Mouse (Mus musculus) forebrain, embryonic 16.5 days (tissue): ENCODE data around the gene Ppp1r14a. TPM values are rescaled to one million over a fixed set of nuclear protein-coding genes. Genes with fewer than 3 reads are reported as not detected.

Experiments used
- ATAC-seq: fragments of 200-750 bp; cut with Nextera tagmentation; 2 replicates; pipeline ENCODE4 v1.8.0; 2017; ENCODE audit warnings: mild to moderate bottlenecking, moderate library complexity
- H3K27ac ChIP-seq: fragments of 300-500 bp; sonication (generic); 2 replicates; pipeline ENCODE4 v1.5.1; 2014; ENCODE audit warnings: low read length, control low read depth
- H3K27me3 ChIP-seq: fragments of 300-500 bp; sonication (generic); replicated peaks from 2 replicates; pipeline ENCODE4 v1.6.1; 2014; ENCODE audit warnings: low read length; ENCODE audit not compliant: control insufficient read depth, insufficient read depth
- H3K36me3 ChIP-seq: fragments of 300-500 bp; sonication (generic); 2 replicates; pipeline ENCODE4 v1.6.1; 2014; ENCODE audit not compliant: control insufficient read depth, insufficient read depth
- H3K4me1 ChIP-seq: fragments of 300-500 bp; sonication (generic); replicated peaks from 2 replicates; pipeline ENCODE4 v1.6.1; 2014; ENCODE audit warnings: low read length; ENCODE audit not compliant: control insufficient read depth, insufficient read depth
- H3K4me2 ChIP-seq: fragments of 300-500 bp; sonication (generic); 2 replicates; pipeline ENCODE4 v1.6.1; 2014; ENCODE audit warnings: mild to moderate bottlenecking, low read length, control low read depth
- H3K4me3 ChIP-seq: fragments of 300-500 bp; sonication (generic); replicated peaks from 2 replicates; pipeline ENCODE4 v1.5.1; 2014; ENCODE audit warnings: mild to moderate bottlenecking, low read length, control low read depth
- H3K9ac ChIP-seq: fragments of 300-500 bp; sonication (generic); replicated peaks from 2 replicates; pipeline ENCODE4 v1.6.1; 2014; ENCODE audit warnings: low read depth, low read length, control low read depth
- H3K9me3 ChIP-seq: fragments of 300-500 bp; sonication (generic); 2 replicates; pipeline ENCODE4 v1.6.1; 2016; ENCODE audit warnings: low read length; ENCODE audit not compliant: control insufficient read depth
- WGBS: fragments of 180-500 bp; shearing (Covaris S2); extraction: QIAGEN DNeasy Blood & Tissue Kit; methylation state at CpG from one replicate; pipeline ENCODE4 v1.1.7; 2014; 5-methylcytosine and 5-hydroxymethylcytosine counted together
- polyA plus RNA-seq: library from polyadenylated mRNA; unstranded; fragments of >200 nt; fragmentation: Nextera tagmentation; extraction: Ambion mirVana; gene quantifications from 2 replicates; pipeline ENCODE4 v1.2.1, GENCODE M21; 2015

Gene Ppp1r14a
- polyA plus RNA-seq, 1 experiment from 2014 or later, result 4.3 TPM

DNA sequence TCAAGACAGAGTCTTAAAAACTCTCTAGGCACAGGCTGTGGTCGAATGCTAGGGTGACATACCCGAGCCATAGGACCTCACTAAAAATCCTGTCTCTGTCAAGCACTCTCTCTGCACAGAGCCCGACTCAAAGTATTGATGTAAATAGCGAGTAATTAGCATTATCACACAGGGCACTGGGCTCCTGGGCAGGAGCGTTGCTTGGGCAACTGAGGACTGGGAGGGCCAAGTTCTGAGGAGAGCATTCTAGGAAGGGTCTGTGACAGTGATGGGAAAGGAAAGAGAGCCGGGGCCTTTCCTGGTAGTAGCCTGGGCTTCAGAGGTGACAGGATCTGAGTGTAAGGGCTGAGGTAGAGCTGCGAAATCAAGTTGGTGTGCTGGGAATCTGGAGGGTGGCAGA is 17.0 kb downstream of the Ppp1r14a start:
- 11% methylated on average over 7 of the region's 7 CpGs for WGBS

DNA sequence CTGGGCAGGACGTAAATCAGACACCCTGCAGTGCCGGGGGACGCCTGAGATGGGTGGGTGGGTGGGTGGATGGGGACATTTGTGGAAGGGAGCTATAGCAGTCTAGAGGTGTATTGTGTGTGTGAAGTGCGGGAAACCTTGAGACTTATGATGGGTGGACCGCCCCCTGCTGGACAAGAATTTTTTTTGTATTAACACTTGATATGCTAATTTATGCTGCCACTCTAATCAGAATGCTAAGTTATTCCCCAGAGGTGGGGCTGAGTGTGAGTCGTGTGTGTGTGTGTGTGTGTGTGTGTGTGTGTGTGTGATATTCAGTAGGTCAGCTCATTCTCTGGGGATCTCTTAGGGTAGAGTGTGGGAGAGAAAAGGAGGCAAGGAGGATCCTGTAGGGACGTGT is 17.5 kb downstream of the Ppp1r14a start:
- Histone ChIP-seq H3K27ac (peak overlapping the region; percentile 76), H3K27me3 (no peaks in the 10 kb centered on the region), H3K9me3 (no peaks in the 10 kb centered on the region), H3K4me1 (peaks cover 48% of the 10 kb centered on the region), H3K4me2 (peak overlapping the region; percentile 97), H3K9ac (peak overlapping the region; percentile 26; the same call in 1 of the 2 replicates), H3K36me3 (peaks cover 2% of the 10 kb centered on the region), H3K4me3 (peak overlapping the region; percentile 81)
- 8% methylated on average over 7 of the region's 7 CpGs for WGBS
- no peak for ATAC-seq

More for the DNA sequence above, 17.0 kb downstream of the Ppp1r14a start:
- no peaks in the 10 kb centered on the region; the same call in 1 of the 2 replicates for H3K36me3 ChIP-seq
- H3K4me1 ChIP-seq, result peaks cover 47% of the 10 kb centered on the region
- H3K27me3 ChIP-seq, result no peaks in the 10 kb centered on the region
- peak overlapping the region; percentile 26; the same call in 1 of the 2 replicates for H3K9ac ChIP-seq
- no peaks in the 10 kb centered on the region for H3K9me3 ChIP-seq
- peak overlapping the region; percentile 54 for H3K27ac ChIP-seq
- ATAC-seq, result no peak
- H3K4me3 ChIP-seq, result peak overlapping the region; percentile 81
- peak overlapping the region; percentile 97 for H3K4me2 ChIP-seq

DNA sequence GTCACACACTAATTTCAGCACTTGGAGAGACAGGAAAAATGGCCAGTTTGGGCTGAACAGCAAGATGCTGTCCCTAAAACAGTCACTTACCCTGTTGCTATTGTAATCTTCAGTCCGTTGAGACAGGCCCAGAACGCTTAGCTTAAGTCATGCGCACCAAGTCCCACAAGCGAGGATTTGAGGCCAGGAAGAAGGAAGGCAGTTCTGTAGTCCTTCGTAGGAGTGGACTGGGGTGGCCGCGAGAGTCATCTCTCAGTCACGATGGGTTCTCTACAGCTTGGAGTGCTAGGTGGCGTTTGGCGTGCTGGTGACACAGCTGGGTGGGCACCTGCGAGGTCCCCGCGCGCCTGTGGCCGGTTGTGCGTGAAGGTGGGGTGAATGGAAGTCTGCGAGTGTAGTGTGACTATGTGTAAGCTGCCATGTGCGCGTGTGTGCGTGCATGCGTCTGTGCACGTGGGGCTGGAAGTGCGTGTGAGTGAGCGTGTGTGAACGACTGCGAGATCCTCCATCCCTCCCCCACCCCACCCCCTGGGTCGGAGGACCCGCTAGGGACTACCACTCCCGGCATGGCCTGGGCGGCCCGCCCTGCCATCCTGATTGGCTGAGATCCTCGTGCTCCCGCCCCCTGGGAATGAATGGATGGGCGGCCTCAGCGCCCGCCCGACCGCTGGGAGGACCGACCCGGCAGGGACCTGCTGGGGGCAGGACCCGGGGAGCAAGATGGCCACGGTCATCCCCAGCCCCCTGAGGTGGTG is 18.4 kb downstream of the Ppp1r14a start:
- Histone ChIP-seq H3K4me1 (peaks cover 52% of the 10 kb centered on the region), H3K27me3 (no peaks in the 10 kb centered on the region), H3K36me3 (peaks cover 4% of the 10 kb centered on the region), H3K4me2 (peak overlapping the region; percentile 97), H3K27ac (peak overlapping the region; percentile 76), H3K9ac (peak overlapping the region; percentile 83), H3K4me3 (peak overlapping the region; percentile 81), H3K9me3 (no peaks in the 10 kb centered on the region)
- ATAC-seq, result peak; percentile 70
- WGBS, result 1% methylated on average over 42 of the region's 42 CpGs

DNA sequence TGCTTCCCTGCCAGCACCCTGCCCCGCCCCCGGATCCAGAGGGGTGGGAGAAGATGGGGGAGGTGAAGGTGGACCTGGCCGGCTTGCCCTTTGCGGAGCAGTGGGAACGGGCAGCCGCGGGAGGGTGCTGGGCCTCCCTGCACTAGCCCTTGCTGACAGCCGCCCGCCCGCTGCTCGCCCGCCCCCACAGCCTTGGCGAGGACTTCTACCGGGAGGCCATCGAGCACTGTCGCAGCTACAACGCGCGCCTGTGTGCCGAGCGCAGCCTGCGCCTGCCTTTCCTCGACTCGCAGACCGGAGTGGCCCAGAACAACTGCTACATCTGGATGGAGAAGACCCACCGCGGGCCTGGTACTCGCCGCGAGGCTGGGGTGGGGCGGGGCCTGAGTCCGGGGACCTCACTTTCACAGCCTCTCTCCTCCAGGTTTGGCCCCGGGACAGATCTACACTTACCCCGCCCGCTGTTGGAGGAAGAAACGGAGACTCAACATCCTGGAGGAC is 20.2 kb downstream of the Ppp1r14a start:
- H3K27ac ChIP-seq, result peak overlapping the region; percentile 43
- H3K36me3 ChIP-seq, result peaks cover 4% of the 10 kb centered on the region
- peak overlapping the region; percentile 83 for H3K9ac ChIP-seq
- peak overlapping the region; percentile 97 for H3K4me2 ChIP-seq
- H3K4me1 ChIP-seq, result peaks cover 69% of the 10 kb centered on the region
- H3K27me3 ChIP-seq, result no peaks in the 10 kb centered on the region
- peak overlapping the region; percentile 81 for H3K4me3 ChIP-seq
- H3K9me3 ChIP-seq, result no peaks in the 10 kb centered on the region
- WGBS, result 1% methylated on average over 36 of the region's 36 CpGs
- ATAC-seq, result no peak

DNA sequence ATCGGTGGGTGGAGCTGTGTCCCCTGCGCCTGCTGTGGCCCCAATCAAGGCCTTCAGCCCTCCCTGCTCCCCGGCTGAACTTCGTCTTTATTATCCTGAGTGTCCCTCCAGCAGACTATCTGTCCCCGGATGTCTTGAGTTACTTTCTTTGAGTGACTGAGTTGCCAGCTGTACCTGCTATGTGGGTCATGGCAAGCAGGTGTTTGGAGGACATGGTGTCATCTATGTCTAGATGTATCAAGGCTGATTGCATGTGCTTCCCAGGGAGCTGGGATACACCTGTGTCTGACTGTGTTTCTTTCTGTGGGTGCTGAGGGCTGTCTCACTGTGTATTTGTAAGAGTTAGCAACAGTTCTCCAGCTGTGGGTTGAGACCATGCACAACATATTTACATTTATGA is 20.6 kb downstream of the Ppp1r14a start:
- 18% methylated on average over 5 of the region's 5 CpGs for WGBS
- peak overlapping the region; percentile 81 for H3K4me3 ChIP-seq
- H3K27me3 ChIP-seq, result no peaks in the 10 kb centered on the region
- peak overlapping the region; percentile 83 for H3K9ac ChIP-seq
- H3K36me3 ChIP-seq, result peaks cover 6% of the 10 kb centered on the region
- peaks cover 74% of the 10 kb centered on the region for H3K4me1 ChIP-seq
- H3K27ac ChIP-seq, result no peak overlapping the region
- no peaks in the 10 kb centered on the region for H3K9me3 ChIP-seq
- H3K4me2 ChIP-seq, result peak overlapping the region; percentile 97
- no peak for ATAC-seq

DNA sequence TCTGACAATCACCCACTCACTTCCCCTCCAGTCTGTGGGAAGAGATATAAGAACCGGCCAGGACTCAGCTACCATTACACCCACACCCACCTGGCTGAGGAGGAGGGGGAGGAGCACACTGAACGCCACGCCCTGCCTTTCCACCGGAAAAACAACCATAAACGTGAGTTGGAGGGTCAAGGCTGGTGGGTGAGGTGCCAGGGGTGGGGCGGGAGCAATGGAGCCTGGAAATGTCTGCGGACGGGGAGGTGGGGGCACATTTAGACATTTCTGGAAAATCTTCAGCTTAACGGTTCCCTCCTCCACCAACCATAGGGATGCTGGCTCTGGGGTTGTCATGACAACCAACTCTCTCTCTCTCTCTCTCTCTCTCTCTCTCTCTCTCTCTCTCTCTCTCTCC is 23.9 kb downstream of the Ppp1r14a start:
- Histone ChIP-seq H3K9ac (peak overlapping the region; percentile 15; the same call in 1 of the 2 replicates), H3K27ac (peak overlapping the region; percentile 59; the same call in 1 of the 2 replicates), H3K4me1 (peaks cover 81% of the 10 kb centered on the region), H3K9me3 (no peaks in the 10 kb centered on the region), H3K4me2 (peak overlapping the region; percentile 48), H3K27me3 (no peaks in the 10 kb centered on the region), H3K4me3 (peak overlapping the region; percentile 19; the same call in 1 of the 2 replicates), H3K36me3 (peaks cover 6% of the 10 kb centered on the region)
- 27% methylated on average over 9 of the region's 9 CpGs for WGBS
- no peak for ATAC-seq

DNA sequence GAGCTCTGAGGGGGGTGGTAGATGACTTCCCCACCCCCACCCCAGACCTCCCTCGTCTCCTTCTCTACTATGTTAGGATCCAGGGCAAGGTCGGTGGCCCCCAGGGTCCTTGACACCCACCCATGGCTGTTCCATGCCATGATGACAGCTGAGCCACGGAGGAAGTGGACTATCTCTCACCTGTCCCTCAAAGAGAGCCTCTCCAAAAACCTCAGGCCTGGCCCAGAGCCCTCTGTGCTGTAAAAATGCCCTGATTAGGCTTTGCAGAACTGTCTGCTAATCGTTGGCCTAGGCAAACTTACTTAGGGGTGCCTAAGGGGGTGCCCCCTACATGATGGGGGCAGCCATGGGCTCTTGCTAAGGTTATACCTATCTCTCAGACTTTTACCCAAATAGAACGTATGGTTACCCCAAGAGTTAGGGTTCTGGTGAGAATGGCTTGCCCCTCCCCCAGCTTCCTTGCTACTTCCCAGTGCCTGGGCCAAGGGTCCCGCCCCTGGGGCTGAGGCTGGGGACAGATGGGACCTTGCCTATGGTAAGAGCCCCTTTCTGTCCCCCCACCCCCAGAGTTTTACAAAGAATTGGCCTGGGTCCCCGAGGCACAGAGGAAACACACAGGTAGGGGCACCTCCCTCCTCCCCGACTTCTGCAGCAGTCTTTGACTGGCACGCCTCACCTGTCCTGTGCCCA is 24.6 kb downstream of the Ppp1r14a start:
- no peaks in the 10 kb centered on the region for H3K27me3 ChIP-seq
- H3K4me1 ChIP-seq, result peaks cover 85% of the 10 kb centered on the region
- peaks cover 6% of the 10 kb centered on the region for H3K36me3 ChIP-seq
- peak overlapping the region; percentile 34 for H3K4me2 ChIP-seq
- H3K9me3 ChIP-seq, result no peaks in the 10 kb centered on the region
- H3K27ac ChIP-seq, result peak overlapping the region; percentile 68
- WGBS, result 43% methylated on average over 9 of the region's 9 CpGs
- no peak for ATAC-seq
- peak overlapping the region; percentile 11; the same call in 1 of the 2 replicates for H3K4me3 ChIP-seq
- peak overlapping the region; percentile 38; the same call in 1 of the 2 replicates for H3K9ac ChIP-seq

DNA sequence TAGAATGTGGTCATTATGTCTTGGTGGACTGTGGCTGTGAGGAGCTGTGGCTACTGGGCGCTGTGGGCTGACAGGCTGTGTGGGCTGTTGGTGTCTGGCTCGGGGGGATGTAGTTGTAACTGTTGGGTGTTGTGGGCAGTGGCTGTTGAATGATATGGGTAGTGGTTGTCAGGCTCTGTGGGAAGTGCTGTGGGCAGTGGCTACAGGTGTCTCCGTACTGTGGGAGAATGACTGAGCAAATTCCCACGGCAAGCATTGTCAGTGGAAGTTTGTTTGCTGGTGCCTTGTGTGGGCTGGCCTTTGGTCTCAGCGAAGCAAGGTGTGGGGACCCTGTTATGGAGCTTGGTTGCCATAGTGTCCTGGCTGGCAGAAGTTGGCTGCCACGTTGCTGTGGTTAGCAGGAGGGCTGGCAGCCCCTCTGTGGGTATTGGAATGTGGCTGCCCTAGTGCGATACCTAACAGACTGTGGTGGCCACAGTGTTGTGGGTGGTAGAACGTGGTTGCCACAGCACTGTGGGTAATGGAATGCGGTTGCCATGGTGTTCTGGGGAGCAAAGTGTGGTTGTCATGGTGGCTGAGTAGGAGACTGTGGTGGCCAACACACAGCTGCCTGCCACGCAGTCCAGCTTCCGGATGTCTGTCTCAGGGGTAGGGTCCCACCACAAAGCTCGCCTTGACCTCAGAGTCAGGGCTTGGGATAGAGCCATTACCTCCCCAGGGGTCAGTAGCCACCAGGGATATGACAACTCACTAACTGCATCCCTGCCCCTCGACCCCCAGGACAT is 25.9 kb downstream of the Ppp1r14a start:
- Histone ChIP-seq H3K9ac (0 out of 2 replicates have a peak overlapping the region, but pooled peaks have one; percentile 11), H3K9me3 (no peaks in the 10 kb centered on the region), H3K27me3 (no peaks in the 10 kb centered on the region), H3K36me3 (peaks cover 6% of the 10 kb centered on the region), H3K4me1 (peaks cover 88% of the 10 kb centered on the region), H3K4me2 (peak overlapping the region; percentile 26), H3K4me3 (no peak overlapping the region; the same call in 1 of the 2 replicates), H3K27ac (peak overlapping the region; percentile 95)
- peak; percentile 12; the same call in 1 of the 2 replicates for ATAC-seq
- WGBS, result 38% methylated on average over 13 of the region's 13 CpGs
